Comparison of ENCODE assay signal across 17 mouse cellular contexts in genomic region chr8:105897801-105898480, GRCm38 (mm10). TPM values are rescaled to one million over a fixed set of nuclear protein-coding genes. Genes with fewer than 3 reads are reported as not detected.
"Had no signal": no experiment of that assay in that cellular context is flagged by ENCODE, and none has a peak within 500 bp of the region (broad histone marks: within the 10 kb centered on the region; RNA-seq: fewer than 3 reads in every experiment).

No protein-coding gene starts in this region.

- DNase-seq: kidney, adult 11 months; kidney, adult 8-10 months; kidney, postnatal 10 days; kidney, postnatal 36 days; left cerebral cortex, postnatal 4 days; liver, postnatal 0 days; lung, embryonic 14.5 days; lung, postnatal 14 days; lung, postnatal 4 days; midbrain, embryonic 14.5 days; right cerebral cortex, postnatal 25 days; thymus, adult 2 months; thymus, postnatal 25 days had no signal

- ATAC-seq: intestine, embryonic 15.5 days; liver, postnatal 0 days had no signal

RNA-seq across cellular contexts. Expression of gene Nrn1l, which starts 4.6 kb away (rescaled TPM):
- polyA plus RNA-seq: liver, embryonic 11.5 days; liver, postnatal 0 days; lung, embryonic 14.5 days; midbrain, embryonic 14.5 days; neural tube, embryonic 11.5 days; stomach, postnatal 0 days had no signal
